Mouse (Mus musculus): ENCODE results near the gene Apom. TPM values are rescaled to one million over a fixed set of nuclear protein-coding genes. Genes with fewer than 3 reads are reported as not detected.

Gene Apom
- polyA plus RNA-seq, 1 experiment from 2014 or later = 0.75 TPM

- no peak overlapping the region for H3K9ac ChIP-seq (replicated peaks; ENCODE audit: low read depth, low read length)
- no peaks in the 10 kb centered on the region for H3K9me3 ChIP-seq (ENCODE audit: control insufficient read depth, low read length)
- H3K4me1 ChIP-seq (ENCODE audit: control insufficient read depth, insufficient read depth, low read length) = no peaks in the 10 kb centered on the region
- H3K27ac ChIP-seq (ENCODE audit: low read depth, low read length) = no peak overlapping the region
- no peak overlapping the region for H3K4me3 ChIP-seq (ENCODE audit: low read depth, low read length)
- H3K27me3 ChIP-seq (ENCODE audit: control insufficient read depth, insufficient read depth, low read length) = no peaks in the 10 kb centered on the region
- peaks cover 71% of the 10 kb centered on the region for H3K36me3 ChIP-seq (ENCODE audit: control insufficient read depth, insufficient read depth, low read length)
- no peak for ATAC-seq (ENCODE audit: low read depth)
- no peak overlapping the region for H3K4me2 ChIP-seq (ENCODE audit: low read depth, low read length)
- 83% methylated on average over 10 of the region's 10 CpGs for WGBS
Measured at GRCm38 (mm10) chr17:35100196-35100765, 31.6 kb downstream of the Apom start.

DNA sequence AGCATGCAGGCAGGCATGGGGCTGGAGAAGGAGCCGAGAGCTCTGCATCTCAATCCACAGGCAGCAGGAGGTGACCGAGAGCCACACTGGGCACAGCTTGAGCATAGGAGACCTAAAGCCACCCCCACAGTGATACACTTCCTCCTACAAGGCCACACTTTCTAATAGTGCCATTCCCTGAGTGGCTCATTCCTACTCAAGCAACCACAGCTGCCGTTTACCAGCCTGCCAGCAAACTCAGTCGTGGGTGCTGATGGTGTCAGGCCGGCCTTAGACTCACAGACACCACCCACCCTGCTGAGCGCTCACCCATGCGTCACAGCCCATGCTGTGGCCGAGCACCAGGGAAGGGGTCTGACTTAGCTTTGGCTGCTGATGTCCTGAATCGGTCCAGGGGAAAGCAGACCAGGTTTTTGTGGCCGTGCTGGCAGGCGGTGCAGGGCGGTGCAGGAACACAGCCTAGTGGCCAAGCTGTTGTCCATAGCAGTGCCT lies 34.6 kb downstream of the Apom start:
- WGBS = 90% methylated on average over 12 of the region's 12 CpGs
- no peak overlapping the region for H3K27ac ChIP-seq (ENCODE audit: low read depth, low read length)
- H3K9me3 ChIP-seq (ENCODE audit: control insufficient read depth, low read length) = no peaks in the 10 kb centered on the region
- H3K27me3 ChIP-seq (ENCODE audit: control insufficient read depth, insufficient read depth, low read length) = no peaks in the 10 kb centered on the region
- peaks cover 65% of the 10 kb centered on the region for H3K36me3 ChIP-seq (ENCODE audit: control insufficient read depth, insufficient read depth, low read length)
- no peak overlapping the region for H3K9ac ChIP-seq (replicated peaks; ENCODE audit: low read depth, low read length)
- no peaks in the 10 kb centered on the region for H3K4me1 ChIP-seq (ENCODE audit: control insufficient read depth, insufficient read depth, low read length)
- no peak for ATAC-seq (ENCODE audit: low read depth)
- H3K4me3 ChIP-seq (ENCODE audit: low read depth, low read length) = no peak overlapping the region
- H3K4me2 ChIP-seq (ENCODE audit: low read depth, low read length) = no peak overlapping the region

DNA sequence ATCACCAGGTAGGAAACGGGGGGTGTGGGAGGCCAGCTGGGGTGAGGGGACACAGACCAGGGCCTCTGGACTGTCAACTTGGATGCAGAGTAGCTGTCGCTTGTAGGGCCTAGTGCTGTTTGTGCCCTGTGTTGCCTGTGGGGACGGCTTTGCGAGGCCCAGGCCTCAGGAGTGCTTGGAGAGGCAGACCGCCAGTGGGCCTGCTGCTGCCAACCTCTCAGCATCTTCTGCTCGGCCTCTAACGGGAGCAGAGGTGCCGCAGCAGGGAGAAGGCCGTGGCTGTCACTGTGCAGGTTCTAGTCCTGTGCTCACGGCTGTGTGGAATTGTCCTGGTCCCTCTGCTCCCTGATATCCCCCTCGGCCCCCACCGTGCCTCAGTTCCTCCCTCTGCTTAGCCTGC lies 35.3 kb downstream of the Apom start:
- no peak overlapping the region for H3K4me2 ChIP-seq (ENCODE audit: low read depth, low read length)
- no peak for ATAC-seq (ENCODE audit: low read depth)
- H3K27me3 ChIP-seq (ENCODE audit: control insufficient read depth, insufficient read depth, low read length) = no peaks in the 10 kb centered on the region
- H3K36me3 ChIP-seq (ENCODE audit: control insufficient read depth, insufficient read depth, low read length) = peaks cover 61% of the 10 kb centered on the region
- H3K9ac ChIP-seq (replicated peaks; ENCODE audit: low read depth, low read length) = no peak overlapping the region
- WGBS = 84% methylated on average over 12 of the region's 12 CpGs
- no peaks in the 10 kb centered on the region for H3K9me3 ChIP-seq (ENCODE audit: control insufficient read depth, low read length)
- H3K4me3 ChIP-seq (ENCODE audit: low read depth, low read length) = no peak overlapping the region
- no peak overlapping the region for H3K27ac ChIP-seq (ENCODE audit: low read depth, low read length)
- H3K4me1 ChIP-seq (ENCODE audit: control insufficient read depth, insufficient read depth, low read length) = no peaks in the 10 kb centered on the region

GRCm38 (mm10) chr17:35094475-35095365 lies 37.1 kb downstream of the Apom start:
- WGBS = 90% methylated on average over 15 of the region's 15 CpGs
- no peak for ATAC-seq (ENCODE audit: low read depth)
- Histone ChIP-seq H3K4me3 (ENCODE audit: low read depth, low read length) (no peak overlapping the region), H3K9ac (replicated peaks; ENCODE audit: low read depth, low read length) (no peak overlapping the region), H3K9me3 (ENCODE audit: control insufficient read depth, low read length) (no peaks in the 10 kb centered on the region), H3K4me1 (ENCODE audit: control insufficient read depth, insufficient read depth, low read length) (peaks cover 11% of the 10 kb centered on the region), H3K36me3 (ENCODE audit: control insufficient read depth, insufficient read depth, low read length) (peaks cover 44% of the 10 kb centered on the region), H3K27ac (ENCODE audit: low read depth, low read length) (no peak overlapping the region), H3K27me3 (ENCODE audit: control insufficient read depth, insufficient read depth, low read length) (no peaks in the 10 kb centered on the region), H3K4me2 (ENCODE audit: low read depth, low read length) (no peak overlapping the region)

- Histone ChIP-seq H3K9me3 (ENCODE audit: control insufficient read depth, low read length) (no peaks in the 10 kb centered on the region), H3K4me2 (ENCODE audit: low read depth, low read length) (no peak overlapping the region), H3K27me3 (ENCODE audit: control insufficient read depth, insufficient read depth, low read length) (no peaks in the 10 kb centered on the region), H3K36me3 (ENCODE audit: control insufficient read depth, insufficient read depth, low read length) (peaks cover 24% of the 10 kb centered on the region), H3K9ac (replicated peaks; ENCODE audit: low read depth, low read length) (no peak overlapping the region), H3K4me3 (ENCODE audit: low read depth, low read length) (no peak overlapping the region), H3K27ac (ENCODE audit: low read depth, low read length) (no peak overlapping the region), H3K4me1 (ENCODE audit: control insufficient read depth, insufficient read depth, low read length) (peaks cover 11% of the 10 kb centered on the region)
- WGBS = 91% methylated on average over 14 of the region's 14 CpGs
- ATAC-seq (ENCODE audit: low read depth) = no peak
Measured at GRCm38 (mm10) chr17:35092403-35093198, 39.2 kb downstream of the Apom start.

- peaks cover 14% of the 10 kb centered on the region for H3K36me3 ChIP-seq (ENCODE audit: control insufficient read depth, insufficient read depth, low read length)
- ATAC-seq (ENCODE audit: low read depth) = no peak
- peak overlapping the region; percentile 97 for H3K27ac ChIP-seq (ENCODE audit: low read depth, low read length)
- peak overlapping the region; percentile 54 for H3K4me2 ChIP-seq (ENCODE audit: low read depth, low read length)
- H3K4me3 ChIP-seq (ENCODE audit: low read depth, low read length) = peak overlapping the region; percentile 52
- no peaks in the 10 kb centered on the region for H3K27me3 ChIP-seq (ENCODE audit: control insufficient read depth, insufficient read depth, low read length)
- WGBS = 54% methylated on average over 8 of the region's 8 CpGs
- H3K4me1 ChIP-seq (ENCODE audit: control insufficient read depth, insufficient read depth, low read length) = peaks cover 11% of the 10 kb centered on the region
- H3K9me3 ChIP-seq (ENCODE audit: control insufficient read depth, low read length) = no peaks in the 10 kb centered on the region
- H3K9ac ChIP-seq (replicated peaks; ENCODE audit: low read depth, low read length) = peak overlapping the region; percentile 81
Measured at GRCm38 (mm10) chr17:35090166-35090932, 41.5 kb downstream of the Apom start.

DNA sequence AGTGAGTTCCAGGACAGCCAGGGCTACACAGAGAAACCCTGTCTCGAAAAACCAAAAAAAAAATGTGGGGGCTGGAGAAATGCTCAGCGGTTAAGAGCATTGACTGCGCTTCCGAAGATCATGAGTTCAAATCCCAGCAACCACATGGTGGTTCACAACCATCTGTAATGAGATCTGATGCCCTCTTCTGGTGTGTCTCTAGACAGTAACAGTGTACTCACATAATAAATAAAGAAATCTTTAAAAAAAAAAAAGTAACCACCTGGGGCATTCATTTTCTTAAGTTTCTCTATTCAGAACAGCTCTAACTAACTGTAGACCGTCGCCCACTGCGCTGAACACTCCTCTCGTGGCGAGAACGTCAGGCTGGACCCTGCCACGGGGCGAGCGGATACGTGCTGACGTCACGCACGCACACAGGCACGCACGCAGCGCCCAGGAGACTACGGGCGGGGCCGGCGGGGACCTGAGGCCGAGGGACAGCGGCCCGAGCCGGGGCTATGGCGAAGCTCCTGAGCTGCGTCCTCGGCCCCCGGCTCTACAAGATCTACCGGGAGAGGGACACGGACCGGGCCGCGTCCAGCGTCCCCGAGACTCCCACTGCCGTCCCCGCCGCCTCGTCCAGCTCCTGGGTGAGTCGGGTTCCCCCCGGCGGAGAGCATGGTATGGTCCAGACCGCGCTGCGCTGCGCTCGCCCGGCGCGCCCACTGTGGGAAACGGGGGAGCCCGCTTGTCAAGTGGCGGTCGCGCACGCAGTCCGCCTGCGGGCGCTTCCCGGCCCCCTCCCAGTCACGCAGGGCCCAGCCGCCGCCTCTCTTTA lies 42.8 kb downstream of the Apom start, which contains the start of gene Abhd16a:
Abhd16a (plus strand) TSS at position 439 of the 820 bp plus-strand sequence.
- peak; percentile 98 for ATAC-seq (ENCODE audit: low read depth)
- H3K4me1 ChIP-seq (ENCODE audit: control insufficient read depth, insufficient read depth, low read length) = peaks cover 11% of the 10 kb centered on the region
- 4% methylated on average over 63 of the region's 67 CpGs for WGBS
- H3K9me3 ChIP-seq (ENCODE audit: control insufficient read depth, low read length) = no peaks in the 10 kb centered on the region
- peak within 1 kb of the TSS; percentile 54 for H3K4me2 ChIP-seq (ENCODE audit: low read depth, low read length)
- peak within 1 kb of the TSS; percentile 97 for H3K27ac ChIP-seq (ENCODE audit: low read depth, low read length)
- H3K36me3 ChIP-seq (ENCODE audit: control insufficient read depth, insufficient read depth, low read length) = peaks cover under 1% of the 10 kb centered on the region; the same call in 1 of the 2 replicates
- H3K4me3 ChIP-seq (ENCODE audit: low read depth, low read length) = peak within 1 kb of the TSS; percentile 52
- H3K27me3 ChIP-seq (ENCODE audit: control insufficient read depth, insufficient read depth, low read length) = no peaks in the 10 kb centered on the region
- peak within 1 kb of the TSS; percentile 81 for H3K9ac ChIP-seq (replicated peaks; ENCODE audit: low read depth, low read length)

- Histone ChIP-seq H3K36me3 (ENCODE audit: control insufficient read depth, insufficient read depth, low read length) (no peaks in the 10 kb centered on the region; the same call in 1 of the 2 replicates), H3K27me3 (ENCODE audit: control insufficient read depth, insufficient read depth, low read length) (no peaks in the 10 kb centered on the region), H3K9me3 (ENCODE audit: control insufficient read depth, low read length) (no peaks in the 10 kb centered on the region), H3K4me2 (ENCODE audit: low read depth, low read length) (no peak overlapping the region), H3K9ac (replicated peaks; ENCODE audit: low read depth, low read length) (no peak overlapping the region), H3K4me3 (ENCODE audit: low read depth, low read length) (no peak overlapping the region), H3K27ac (ENCODE audit: low read depth, low read length) (no peak overlapping the region), H3K4me1 (ENCODE audit: control insufficient read depth, insufficient read depth, low read length) (peaks cover 11% of the 10 kb centered on the region)
- 54% methylated on average over 2 of the region's 2 CpGs for WGBS
- ATAC-seq (ENCODE audit: low read depth) = no peak
Measured at GRCm38 (mm10) chr17:35088151-35088550, 43.7 kb downstream of the Apom start.
